Mouse (Mus musculus): ENCODE measurements around the gene Ubr7. TPM values are rescaled to one million over a fixed set of nuclear protein-coding genes. Genes with fewer than 3 reads are reported as not detected.

The Ubr7 gene
- polyA plus RNA-seq, 2 experiments = 16.1 to 25.3 TPM

GRCm38 (mm10) chr12:102826399-102826798, 68.6 kb downstream of the Ubr7 start:
- H3K27me3 ChIP-seq (ENCODE audit: control insufficient read depth, insufficient read depth, low read length) = no peaks in the 10 kb centered on the region
- H3K36me3 ChIP-seq (replicated peaks; ENCODE audit: control insufficient read depth, insufficient read depth, low read depth) = no peaks in the 10 kb centered on the region
- H3K9ac ChIP-seq (replicated peaks) = no peak overlapping the region
- H3K4me2 ChIP-seq (ENCODE audit: low read depth) = no peak overlapping the region
- no peaks in the 10 kb centered on the region for H3K9me3 ChIP-seq (ENCODE audit: control insufficient read depth, low read length)
- no peak overlapping the region for H3K4me3 ChIP-seq (ENCODE audit: insufficient read depth in 1 of 2, low read depth in 2 of 2, low read length in 2 of 2)
- H3K4me1 ChIP-seq (replicated peaks; ENCODE audit: control insufficient read depth in 2 of 2, insufficient read depth in 2 of 2, low read length in 1 of 2) = no peaks in the 10 kb centered on the region
- no peak overlapping the region for H3K27ac ChIP-seq
- DNase-seq (ENCODE audit: low read depth in 3 of 3, low spot score in 3 of 3) (no peak), ATAC-seq (ENCODE audit: insufficient read depth) (no peak)
- 86% methylated on average over 1 of the region's 1 CpGs for WGBS (ENCODE audit: insufficient replicate concordance)
- TF ChIP-seq EP300 (IDR thresholded peaks at IDR 0.05; ENCODE audit: low read depth) (no peak), CTCF (IDR thresholded peaks at IDR 0.05; ENCODE audit: low read depth) (no peak)

- 34% methylated on average over 1 of the region's 1 CpGs for WGBS (ENCODE audit: insufficient replicate concordance)
- ATAC-seq (ENCODE audit: insufficient read depth) = no peak
- Histone ChIP-seq H3K4me2 (ENCODE audit: low read depth) (no peak overlapping the region), H3K4me1 (replicated peaks; ENCODE audit: control insufficient read depth in 2 of 2, insufficient read depth in 2 of 2, low read length in 1 of 2) (no peaks in the 10 kb centered on the region), H3K27me3 (ENCODE audit: control insufficient read depth, insufficient read depth, low read length) (no peaks in the 10 kb centered on the region), H3K36me3 (replicated peaks; ENCODE audit: control insufficient read depth, insufficient read depth, low read depth) (no peaks in the 10 kb centered on the region), H3K27ac (no peak overlapping the region), H3K9ac (replicated peaks) (no peak overlapping the region), H3K9me3 (ENCODE audit: control insufficient read depth, low read length) (no peaks in the 10 kb centered on the region), H3K4me3 (ENCODE audit: insufficient read depth in 1 of 2, low read depth in 2 of 2, low read length in 2 of 2) (no peak overlapping the region)
- DNase-seq (ENCODE audit: low read depth in 3 of 3, low spot score in 3 of 3) = no peak
- no peak for TF ChIP-seq CTCF (IDR thresholded peaks at IDR 0.05; ENCODE audit: low read depth)
- TF ChIP-seq EP300 (IDR thresholded peaks at IDR 0.05; ENCODE audit: low read depth) = no peak
These were observed 69.4 kb downstream of the Ubr7 start for GRCm38 (mm10) chr12:102827119-102827518.

Other genes with a start within 250 kb of the Ubr7 start
- gene Chga, start 203.0 kb upstream of the Ubr7 start, polyA plus RNA-seq (2012; rRNA removed) = 0.87 and 1.2 TPM in 2 replicates
- gene Chga, start 203.0 kb upstream of the Ubr7 start, polyA plus RNA-seq (2014; fragmentation: Nextera tagmentation; extraction: Ambion mirVana) = 1.9 and 2.7 TPM in 2 replicates
- 2.0 and 2.3 TPM in 2 replicates for gene Itpk1, start 53.0 kb upstream of the Ubr7 start, polyA plus RNA-seq (2012; rRNA removed)
- gene Itpk1, start 53.0 kb upstream of the Ubr7 start, polyA plus RNA-seq (2014; fragmentation: Nextera tagmentation; extraction: Ambion mirVana) = 2.4 TPM in 2 replicates
- gene Moap1, start 14.3 kb upstream of the Ubr7 start, polyA plus RNA-seq (2012; rRNA removed) = 1.1 and 1.8 TPM in 2 replicates
- 5.6 and 6.7 TPM in 2 replicates for gene Moap1, start 14.3 kb upstream of the Ubr7 start, polyA plus RNA-seq (2014; fragmentation: Nextera tagmentation; extraction: Ambion mirVana)
- gene Tmem251, start 14.2 kb upstream of the Ubr7 start, polyA plus RNA-seq (2012; rRNA removed) = 2.0 TPM in 2 replicates
- 6.6 and 6.7 TPM in 2 replicates for gene Tmem251, start 14.2 kb upstream of the Ubr7 start, polyA plus RNA-seq (2014; fragmentation: Nextera tagmentation; extraction: Ambion mirVana)
- not detected in 2 replicates for gene Gm28051, start 202 bp upstream of the Ubr7 start, polyA plus RNA-seq (2012; rRNA removed)
- gene Gm28051, start 202 bp upstream of the Ubr7 start, polyA plus RNA-seq (2014; fragmentation: Nextera tagmentation; extraction: Ambion mirVana) = not detected in 2 replicates
- 4.0 and 6.9 TPM in 2 replicates for gene Gon7, start 164 bp upstream of the Ubr7 start, polyA plus RNA-seq (2012; rRNA removed)
- 9.3 and 10.8 TPM in 2 replicates for gene Gon7, start 164 bp upstream of the Ubr7 start, polyA plus RNA-seq (2014; fragmentation: Nextera tagmentation; extraction: Ambion mirVana)
- gene Gm20604, start 705 bp downstream of the Ubr7 start, polyA plus RNA-seq (2012; rRNA removed) = 3.7 and 6.1 TPM in 2 replicates
- gene Gm20604, start 705 bp downstream of the Ubr7 start, polyA plus RNA-seq (2014; fragmentation: Nextera tagmentation; extraction: Ambion mirVana) = 8.1 and 9.3 TPM in 2 replicates
- 3.5 and 4.2 TPM in 2 replicates for gene Btbd7, start 120.5 kb downstream of the Ubr7 start, polyA plus RNA-seq (2012; rRNA removed)
- 3.9 and 4.3 TPM in 2 replicates for gene Btbd7, start 120.5 kb downstream of the Ubr7 start, polyA plus RNA-seq (2014; fragmentation: Nextera tagmentation; extraction: Ambion mirVana)
- not detected in 2 replicates for gene Cox8c, start 141.3 kb downstream of the Ubr7 start, polyA plus RNA-seq (2012; rRNA removed)
- not detected in 2 replicates for gene Cox8c, start 141.3 kb downstream of the Ubr7 start, polyA plus RNA-seq (2014; fragmentation: Nextera tagmentation; extraction: Ambion mirVana)
- gene Unc79, start 190.9 kb downstream of the Ubr7 start, polyA plus RNA-seq (2012; rRNA removed) = 0.12 and 0.22 TPM in 2 replicates
- 0.04 TPM in 1 of 2 replicates, not detected in the other for gene Unc79, start 190.9 kb downstream of the Ubr7 start, polyA plus RNA-seq (2014; fragmentation: Nextera tagmentation; extraction: Ambion mirVana)